Mouse (Mus musculus): ENCODE results near the gene Gm29609.
"Not testable (repeated sequence)": the region's sequence is repeated elsewhere in the genome, so short reads cannot be mapped to it uniquely, and the experiment has no call there.

Gm29609 gene

DNA sequence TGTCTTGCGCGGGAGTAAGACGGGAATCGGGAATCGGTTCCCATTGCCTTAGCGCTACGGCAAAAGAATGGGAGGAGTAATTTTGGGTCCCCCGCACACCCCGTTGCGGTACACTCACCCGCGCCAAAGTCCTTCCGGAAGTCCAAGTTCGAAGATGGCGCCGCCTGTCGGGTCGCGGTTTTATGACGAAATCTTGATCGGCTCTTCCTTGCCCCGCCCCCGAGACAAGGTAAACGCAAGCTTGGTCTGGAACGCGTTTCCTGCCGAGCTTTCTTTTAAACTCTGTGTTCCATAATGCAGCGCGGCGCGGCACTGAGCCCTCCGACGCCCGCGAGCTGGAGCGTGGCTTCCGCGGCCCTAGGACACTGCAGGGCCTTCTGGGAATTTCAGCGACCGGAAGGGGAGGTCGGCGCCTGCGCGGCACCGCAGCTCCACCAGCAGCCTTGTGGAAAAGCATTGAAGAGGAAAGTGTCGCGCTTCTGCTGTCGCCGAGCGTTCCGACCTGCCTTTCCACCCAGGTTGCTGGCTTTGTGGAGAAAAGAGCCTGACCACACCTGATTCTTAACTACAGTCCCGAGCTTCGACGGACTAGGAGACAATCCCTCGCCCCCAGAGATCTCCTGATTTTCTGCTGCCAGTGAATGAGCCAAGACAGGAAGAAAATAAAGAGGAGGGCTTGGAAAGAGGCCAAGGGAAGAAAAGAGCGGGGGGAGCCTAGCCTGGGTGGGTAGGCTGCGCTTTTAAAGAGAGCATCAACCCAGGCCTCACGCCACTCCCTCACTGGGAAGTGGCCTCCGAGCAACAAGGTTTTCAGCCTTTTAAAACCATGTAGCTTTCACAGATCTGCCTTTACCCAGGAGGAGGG, at the start of gene Gm29609, which contains the start of gene Gtf3c2:
Gene Gm29609, minus strand, starts transcription at position 146 of the 865 bp plus-strand sequence.
Gene Gtf3c2, minus strand, starts transcription at position 379 of the 865 bp plus-strand sequence.
- peak; percentile 92 for DNase-seq (ENCODE audit: extremely low spot score)

DNA sequence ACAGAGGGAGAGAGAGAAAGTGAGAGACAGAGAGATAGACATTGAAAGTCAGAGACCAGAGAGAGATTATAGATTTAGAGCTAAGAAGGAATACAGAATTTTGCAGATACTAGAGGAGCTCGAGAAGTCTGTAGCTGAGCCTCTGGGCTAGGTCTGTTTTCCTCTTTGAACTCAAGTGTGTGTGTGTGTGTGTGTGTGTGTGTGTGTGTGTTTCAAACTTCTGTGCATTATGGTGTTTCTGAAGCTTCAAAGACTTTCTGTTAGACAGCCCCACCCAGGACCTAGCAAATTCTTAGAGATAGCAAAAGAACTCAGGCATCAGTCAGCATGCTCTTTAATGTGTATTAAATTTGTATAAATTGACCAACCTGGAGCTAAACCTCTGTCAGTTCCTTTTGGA, 46.9 kb upstream of the Gm29609 start:
- no peak for DNase-seq (ENCODE audit: extremely low spot score)

DNA sequence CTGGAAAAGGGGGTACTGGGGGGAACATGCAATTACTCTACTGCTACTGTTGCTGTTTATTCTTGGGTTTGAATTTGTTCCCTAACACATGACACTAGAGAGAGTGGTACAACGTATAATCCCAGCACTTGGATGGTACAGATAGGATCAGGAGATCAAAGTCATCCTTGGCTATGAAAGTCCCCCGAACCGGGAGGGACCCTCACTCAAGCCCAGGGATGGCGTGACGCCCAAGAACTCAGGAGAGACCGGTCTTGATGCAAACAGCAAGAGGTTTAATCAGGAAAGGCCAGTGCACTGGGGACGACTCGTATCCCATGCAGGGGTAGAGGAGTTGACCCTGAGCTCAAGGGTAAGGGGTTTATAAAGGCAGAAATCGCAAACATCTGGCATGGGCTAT, 43.0 kb upstream of the Gm29609 start:
- no peak for DNase-seq (ENCODE audit: extremely low spot score)

- peak; percentile 59 for DNase-seq (ENCODE audit: extremely low spot score)
These were observed 41.7 kb upstream of the Gm29609 start for GRCm38 (mm10) chr5:31221304-31221945.

GRCm38 (mm10) chr5:31220448-31221303, 41.0 kb upstream of the Gm29609 start, which contains the start of gene Ppm1g:
Ppm1g (minus strand) TSS chr5:31220687.
- peak; percentile 98 for DNase-seq (ENCODE audit: extremely low spot score)

GRCm38 (mm10) chr5:31219911-31220447, 40.3 kb upstream of the Gm29609 start:
- no peak for DNase-seq (ENCODE audit: extremely low spot score)

DNA sequence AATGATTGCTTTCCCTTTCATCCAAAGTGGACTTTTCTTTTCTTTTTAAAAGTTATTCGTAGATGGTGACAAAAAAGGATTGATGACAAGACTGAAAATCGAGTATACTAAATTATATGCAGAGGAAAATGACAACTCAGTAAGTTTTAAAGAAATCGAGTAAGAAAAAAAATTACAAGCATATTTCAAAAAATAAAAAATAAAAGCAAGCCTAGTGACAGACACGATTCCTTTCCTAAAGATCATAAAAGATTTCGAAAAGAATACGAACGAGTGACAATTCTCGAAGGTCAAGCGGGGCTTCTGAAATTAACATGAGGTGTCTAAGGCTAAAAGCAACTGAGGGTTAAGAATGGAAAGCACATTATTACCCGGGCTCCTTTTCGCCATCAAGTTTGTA, 39.8 kb upstream of the Gm29609 start:
- no peak for DNase-seq (ENCODE audit: extremely low spot score)

GRCm38 (mm10) chr5:31219070-31219469, 39.4 kb upstream of the Gm29609 start:
- DNase-seq (ENCODE audit: extremely low spot score) = no peak

GRCm38 (mm10) chr5:31218294-31218693, 38.6 kb upstream of the Gm29609 start:
- DNase-seq (ENCODE audit: extremely low spot score) = no peak

DNA sequence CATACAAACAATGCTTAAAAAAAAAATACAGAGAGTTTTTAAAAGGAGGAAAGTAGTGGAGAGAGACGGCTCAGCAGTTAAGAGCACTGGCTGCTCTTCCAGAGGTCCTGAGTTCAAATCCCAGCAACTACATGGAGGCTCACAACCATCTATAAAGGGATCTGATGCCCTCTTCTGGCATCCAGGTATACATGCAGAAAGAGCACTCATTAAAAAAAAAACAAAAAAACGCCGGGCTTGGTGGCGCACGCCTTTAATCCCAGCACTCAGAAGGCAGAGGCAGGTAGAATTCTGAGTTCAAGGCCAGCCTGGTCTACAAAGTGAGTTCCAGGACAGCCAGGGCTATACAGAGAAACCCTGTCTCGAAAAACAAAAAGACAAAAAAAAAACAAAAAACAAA, 36.8 kb upstream of the Gm29609 start:
- DNase-seq (ENCODE audit: extremely low spot score) = not testable (repeated sequence)

DNA sequence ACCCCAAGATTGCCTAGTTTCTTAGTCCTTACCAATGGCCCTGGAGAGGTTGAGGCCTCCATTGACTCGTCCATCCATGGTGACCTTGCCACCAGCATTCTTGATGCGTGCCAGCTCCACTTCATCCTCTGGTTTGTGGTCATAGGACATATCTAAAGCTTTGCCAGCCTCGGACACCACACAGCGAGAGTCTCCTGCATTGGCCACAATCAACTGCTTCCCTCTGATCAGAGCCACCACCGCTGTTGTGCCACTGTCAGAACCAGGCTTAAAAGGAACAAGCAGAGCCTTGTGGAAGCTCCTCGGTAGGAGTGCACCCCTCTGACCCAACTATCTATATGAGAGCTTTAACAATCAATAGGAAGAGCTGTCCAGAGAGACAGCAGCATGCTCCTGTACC, 24.7 kb upstream of the Gm29609 start:
- no peak for DNase-seq (ENCODE audit: extremely low spot score)

- no peak for DNase-seq (ENCODE audit: extremely low spot score)
These were observed 24.2 kb upstream of the Gm29609 start for GRCm38 (mm10) chr5:31203866-31204265.

- DNase-seq (ENCODE audit: extremely low spot score) = no peak
These were observed 23.2 kb upstream of the Gm29609 start for GRCm38 (mm10) chr5:31202933-31203332.

GRCm38 (mm10) chr5:31201742-31202590, 22.3 kb upstream of the Gm29609 start, which contains the start of gene Zfp513:
Zfp513 (minus strand) TSS chr5:31202303.
- DNase-seq (ENCODE audit: extremely low spot score) = peak; percentile 94

GRCm38 (mm10) chr5:31201042-31201741, 21.5 kb upstream of the Gm29609 start:
- no peak for DNase-seq (ENCODE audit: extremely low spot score)

DNA sequence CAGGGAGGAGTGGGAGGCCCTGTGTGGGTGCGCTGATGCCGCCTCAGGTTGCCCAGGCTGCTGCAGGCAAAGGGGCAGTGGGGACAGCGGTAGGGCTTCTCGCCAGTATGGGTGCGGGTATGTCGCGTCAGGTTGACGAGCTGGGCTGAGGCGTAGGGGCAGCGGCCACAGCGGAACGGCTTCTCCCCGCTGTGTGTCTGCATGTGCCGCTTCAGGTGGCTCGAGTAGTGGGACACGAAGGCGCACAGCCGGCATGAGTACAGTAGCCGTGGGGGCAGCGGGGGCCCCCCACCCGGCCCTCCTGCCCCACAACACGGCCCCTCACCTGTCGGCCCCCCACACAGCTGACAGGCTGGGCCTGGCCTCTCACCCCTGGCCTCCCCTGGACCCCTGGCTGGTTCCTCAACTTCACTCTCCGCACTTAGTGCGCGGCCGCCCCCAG, 20.6 kb upstream of the Gm29609 start:
- no peak for DNase-seq (ENCODE audit: extremely low spot score)

- no peak for DNase-seq (ENCODE audit: extremely low spot score)
These were observed 20.2 kb upstream of the Gm29609 start for GRCm38 (mm10) chr5:31199893-31200292.

DNA sequence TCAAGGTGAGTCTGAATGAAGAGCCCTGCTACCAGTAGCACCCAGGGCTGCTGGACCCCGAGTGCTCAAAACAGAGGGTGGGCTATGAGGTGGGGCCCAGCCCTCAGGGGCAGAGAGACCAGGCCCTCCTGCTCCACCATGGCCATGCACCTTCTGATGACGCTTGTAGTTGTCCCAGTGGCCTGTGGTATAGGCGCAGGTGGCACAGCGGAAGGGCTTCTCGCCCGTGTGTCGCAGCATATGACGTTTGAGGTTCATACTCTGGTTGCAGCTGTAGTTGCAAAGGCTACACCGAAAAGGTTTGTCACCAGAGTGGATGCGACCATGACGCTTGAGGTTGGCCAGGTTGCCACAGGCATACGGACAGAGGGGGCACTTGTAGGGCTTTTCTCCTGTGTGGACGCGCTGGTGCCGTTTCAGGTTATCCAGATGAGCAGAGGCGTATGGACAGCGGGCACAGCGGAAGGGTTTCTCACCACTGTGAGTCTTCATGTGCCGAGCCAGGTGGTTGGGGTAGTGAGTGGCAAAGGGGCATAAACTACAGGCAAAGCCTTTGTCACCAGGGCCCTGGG, 19.7 kb upstream of the Gm29609 start:
- DNase-seq (ENCODE audit: extremely low spot score) = no peak

DNA sequence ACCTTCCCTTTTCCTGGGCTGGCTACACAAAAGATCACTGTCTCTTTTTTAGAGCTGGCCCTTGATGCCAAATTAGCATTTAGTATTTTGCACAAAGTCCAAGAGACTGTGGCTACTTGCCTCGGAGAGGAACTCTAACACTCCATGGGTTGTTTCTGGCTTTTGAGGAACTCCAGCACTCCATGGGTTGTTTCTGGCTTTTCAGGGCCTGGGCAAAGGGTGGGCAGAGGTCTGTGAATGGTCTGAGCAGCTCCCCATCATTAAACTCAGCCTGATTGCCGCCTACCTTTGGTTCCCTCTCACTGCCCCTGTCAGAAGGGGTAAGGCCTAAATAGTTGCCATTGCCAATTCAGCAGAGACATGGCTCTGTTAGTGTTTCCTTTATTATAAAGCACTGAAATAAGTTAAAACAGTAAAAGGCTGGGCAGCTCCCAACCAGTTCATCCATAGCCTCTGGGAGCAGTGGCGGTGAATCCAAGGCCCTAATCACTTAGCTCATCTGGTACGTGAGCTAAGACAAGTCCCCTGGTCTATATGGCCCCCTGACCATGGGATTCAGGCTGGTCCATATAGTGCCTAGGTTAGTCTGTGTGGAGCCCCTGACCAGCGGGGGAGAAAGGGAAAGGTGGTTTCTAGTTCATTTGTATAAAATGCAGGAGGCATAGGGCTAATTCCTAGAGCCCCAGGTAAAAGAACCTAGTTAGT, 19.1 kb upstream of the Gm29609 start:
- DNase-seq (ENCODE audit: extremely low spot score) = no peak
